Mouse (Mus musculus): ENCODE measurements around the gene Pigh. TPM values are rescaled to one million over a fixed set of nuclear protein-coding genes. Genes with fewer than 3 reads are reported as not detected.

Gene Pigh
- total RNA-seq, 2 experiments from 2014 or later, result 10.7 to 12.5 TPM

Other genes with a start within 250 kb of the Pigh start
- 10 to 100 TPM; 48.4 to 57.7 TPM for gene Atp6v1d, start 228.0 kb downstream of the Pigh start, total RNA-seq (2021)
- 10 to 100 TPM; 71.2 to 78.5 TPM for gene Eif2s1, start 227.8 kb downstream of the Pigh start, total RNA-seq (2021)
- 1 to 10 TPM; 1.5 to 2.9 TPM for gene Plek2, start 182.7 kb downstream of the Pigh start, total RNA-seq (2021)
- 10 to 100 TPM; 18.3 to 19.8 TPM for gene Tmem229b, start 82.0 kb downstream of the Pigh start, total RNA-seq (2021)
- gene Plekhh1, start 60.5 kb downstream of the Pigh start, total RNA-seq (2021), result 1 to 10 TPM; 2.7 to 6.7 TPM
- gene Arg2, start 41.1 kb upstream of the Pigh start, total RNA-seq (2021), result 1 to 10 TPM in 1 of 2 experiments, under 1 TPM in 1; 0.65 to 1.1 TPM
- 10 to 100 TPM; 62.2 to 67.2 TPM for gene Vti1b, start 83.0 kb upstream of the Pigh start, total RNA-seq (2021)
- gene Rdh11, start 102.6 kb upstream of the Pigh start, total RNA-seq (2021), result 10 to 100 TPM; 19.5 to 20.8 TPM
- gene Rdh12, start 119.3 kb upstream of the Pigh start, total RNA-seq (2021), result 1 to 10 TPM in 1 of 2 experiments, under 1 TPM in 1; 0.87 to 1.1 TPM
- 10 to 100 TPM; 38.0 to 39.0 TPM for gene Zfyve26, start 206.7 kb upstream of the Pigh start, total RNA-seq (2021)
- gene Rad51b, start 207.6 kb upstream of the Pigh start, total RNA-seq (2021), result 1 to 10 TPM; 3.1 TPM

Measured in adrenal gland, postnatal 4 days (tissue).